Mouse (Mus musculus): ENCODE measurements around the gene Qtrt1.

GRCm38 (mm10) chr9:21424631-21425555 lies 13.3 kb downstream of the Qtrt1 start, which contains the start of gene Dnm2:
- TF ChIP-seq CTCF (IDR thresholded peaks at IDR 0.05) (peak; percentile 24; the same call in 1 of the 2 replicates), POLR2A (IDR thresholded peaks at IDR 0.05; ENCODE audit: insufficient read depth, low read depth, low read length) (peak; percentile 82), EP300 (IDR thresholded peaks at IDR 0.05; ENCODE audit: insufficient read depth, low read depth, low read length) (no peak)
